Mouse (Mus musculus) stomach, embryonic 14.5 days (tissue): ENCODE results near the gene Il6st. TPM values are rescaled to one million over a fixed set of nuclear protein-coding genes. Genes with fewer than 3 reads are reported as not detected.

ENCODE experiments used
- polyA plus RNA-seq: library from polyadenylated mRNA; unstranded; fragments of >200 nt; fragmentation: Nextera tagmentation; extraction: Ambion mirVana; gene quantifications from 2 replicates; pipeline ENCODE4 v1.2.1, GENCODE M21; 2014

The Il6st gene
- polyA plus RNA-seq, 1 experiment from 2014 or later: 48.8 TPM

Other genes starting within 250 kb of the Il6st start
- gene Ankrd55, start 175.6 kb upstream of the Il6st start, polyA plus RNA-seq: 0.26 and 0.70 TPM in 2 replicates
- 0.22 and 0.27 TPM in 2 replicates for gene Il31ra, start 130.3 kb downstream of the Il6st start, polyA plus RNA-seq
- 0.49 and 1.7 TPM in 2 replicates for gene Ddx4, start 188.4 kb downstream of the Il6st start, polyA plus RNA-seq
- gene Slc38a9, start 196.7 kb downstream of the Il6st start, polyA plus RNA-seq: 15.2 and 18.1 TPM in 2 replicates